Mouse (Mus musculus) lung, embryonic 15.5 days (tissue): ENCODE measurements around the gene Rundc3a. TPM values are rescaled to one million over a fixed set of nuclear protein-coding genes. Genes with fewer than 3 reads are reported as not detected.

Experiments
- ATAC-seq: fragments of 200-750 bp; cut with Nextera tagmentation; 2 replicates; pipeline ENCODE4 v1.8.0; 2017; ENCODE audit warnings: moderate number of reproducible peaks, borderline replicate concordance; ENCODE audit not compliant: low FRiP score, low TSS enrichment; ENCODE audit errors: extremely low read depth
- H3K27ac ChIP-seq: fragments of 300-500 bp; sonication (generic); 2 replicates; pipeline ENCODE4 v1.5.1; 2015; ENCODE audit warnings: moderate library complexity, mild to moderate bottlenecking, inconsistent platforms
- H3K27me3 ChIP-seq: fragments of 300-500 bp; sonication (generic); 2 replicates; pipeline ENCODE4 v1.6.1; 2015; ENCODE audit warnings: inconsistent platforms
- H3K36me3 ChIP-seq: fragments of 300-500 bp; sonication (generic); 2 replicates; pipeline ENCODE4 v1.6.1; 2015; ENCODE audit warnings: inconsistent platforms
- H3K4me1 ChIP-seq: fragments of 300-500 bp; sonication (generic); 2 replicates; pipeline ENCODE4 v1.6.1; 2015; ENCODE audit warnings: inconsistent platforms
- H3K4me2 ChIP-seq: fragments of 300-500 bp; sonication (generic); 2 replicates; pipeline ENCODE4 v1.6.1; 2015; ENCODE audit warnings: inconsistent platforms, mild to moderate bottlenecking, moderate library complexity
- H3K4me3 ChIP-seq: fragments of 300-500 bp; sonication (generic); 2 replicates; pipeline ENCODE4 v1.5.1; 2015; ENCODE audit warnings: mild to moderate bottlenecking, inconsistent platforms
- H3K9ac ChIP-seq: fragments of 300-500 bp; sonication (generic); 2 replicates; pipeline ENCODE4 v1.6.1; 2015; ENCODE audit warnings: inconsistent platforms
- H3K9me3 ChIP-seq: fragments of 300-500 bp; sonication (generic); 2 replicates; pipeline ENCODE4 v1.6.1; 2016; ENCODE audit warnings: inconsistent platforms
- WGBS: fragments of 180-500 bp; shearing (Covaris S2); methylation state at CpG from one replicate; pipeline ENCODE4 v1.1.7; 2015; 5-methylcytosine and 5-hydroxymethylcytosine counted together
- polyA plus RNA-seq: library from polyadenylated mRNA; unstranded; fragments of >200 nt; fragmentation: Nextera tagmentation; extraction: Ambion mirVana; gene quantifications from 2 replicates; pipeline ENCODE4 v1.2.1, GENCODE M21; 2015

Gene Rundc3a
- polyA plus RNA-seq, 1 experiment from 2014 or later: 2.0 TPM

- H3K4me1 ChIP-seq: peaks cover 49% of the 10 kb centered on the region
- no peaks in the 10 kb centered on the region for H3K9me3 ChIP-seq
- no peak overlapping the region for H3K9ac ChIP-seq
- no peak overlapping the region for H3K4me2 ChIP-seq
- H3K27me3 ChIP-seq: 0 out of 2 replicates have a peak, but pooled peaks cover 8% of the 10 kb centered on the region
- H3K4me3 ChIP-seq: no peak overlapping the region
- peaks cover 45% of the 10 kb centered on the region for H3K36me3 ChIP-seq
- H3K27ac ChIP-seq: no peak overlapping the region
- no peak for ATAC-seq
- WGBS: 90% methylated on average over 6 of the region's 6 CpGs
These were observed 48.9 kb downstream of the Rundc3a start for GRCm38 (mm10) chr11:102442089-102442488.

- H3K36me3 ChIP-seq: peaks cover 37% of the 10 kb centered on the region
- no peak overlapping the region for H3K4me3 ChIP-seq
- WGBS: 68% methylated on average over 11 of the region's 12 CpGs
- no peak overlapping the region for H3K9ac ChIP-seq
- H3K27me3 ChIP-seq: 0 out of 2 replicates have a peak, but pooled peaks cover 8% of the 10 kb centered on the region
- H3K4me2 ChIP-seq: no peak overlapping the region
- no peaks in the 10 kb centered on the region for H3K9me3 ChIP-seq
- peaks cover 44% of the 10 kb centered on the region for H3K4me1 ChIP-seq
- H3K27ac ChIP-seq: no peak overlapping the region
- no peak for ATAC-seq
These were observed 50.5 kb downstream of the Rundc3a start for GRCm38 (mm10) chr11:102443740-102444139.

- no peak for ATAC-seq
- peaks cover 31% of the 10 kb centered on the region for H3K36me3 ChIP-seq
- WGBS: 72% methylated on average over 3 of the region's 3 CpGs
- no peak overlapping the region for H3K4me3 ChIP-seq
- H3K27ac ChIP-seq: no peak overlapping the region
- no peaks in the 10 kb centered on the region for H3K9me3 ChIP-seq
- H3K4me1 ChIP-seq: peaks cover 49% of the 10 kb centered on the region
- H3K4me2 ChIP-seq: no peak overlapping the region
- H3K9ac ChIP-seq: no peak overlapping the region
- peaks cover 5% of the 10 kb centered on the region; the same call in 1 of the 2 replicates for H3K27me3 ChIP-seq
These were observed 51.1 kb downstream of the Rundc3a start for GRCm38 (mm10) chr11:102444321-102444720.

- WGBS: 13% methylated on average over 6 of the region's 6 CpGs
- no peak for ATAC-seq
- Histone ChIP-seq H3K9ac (no peak overlapping the region), H3K36me3 (peaks cover 26% of the 10 kb centered on the region), H3K4me2 (peak overlapping the region; percentile 91), H3K4me3 (no peak overlapping the region), H3K9me3 (no peaks in the 10 kb centered on the region), H3K27me3 (peaks cover under 1% of the 10 kb centered on the region; the same call in 1 of the 2 replicates), H3K27ac (peak overlapping the region; percentile 92; the same call in 1 of the 2 replicates), H3K4me1 (peaks cover 53% of the 10 kb centered on the region)
These were observed 51.6 kb downstream of the Rundc3a start for GRCm38 (mm10) chr11:102444781-102445180.

GRCm38 (mm10) chr11:102445264-102445890 is 52.2 kb downstream of the Rundc3a start:
- H3K4me3 ChIP-seq: peak overlapping the region; percentile 96
- peaks cover 56% of the 10 kb centered on the region for H3K4me1 ChIP-seq

GRCm38 (mm10) chr11:102445891-102446361 is 52.7 kb downstream of the Rundc3a start:
- peak overlapping the region; percentile 96 for H3K4me3 ChIP-seq
- WGBS: 15% methylated on average over 7 of the region's 7 CpGs
- peak overlapping the region; percentile 92 for H3K27ac ChIP-seq
- ATAC-seq: peak; percentile 45
- peaks cover 17% of the 10 kb centered on the region for H3K36me3 ChIP-seq
- H3K27me3 ChIP-seq: no peaks in the 10 kb centered on the region; the same call in 1 of the 2 replicates
- peak overlapping the region; percentile 91 for H3K4me2 ChIP-seq
- H3K9me3 ChIP-seq: no peaks in the 10 kb centered on the region
- H3K9ac ChIP-seq: peak overlapping the region; percentile 98; the same call in 1 of the 2 replicates
- H3K4me1 ChIP-seq: peaks cover 56% of the 10 kb centered on the region

More at GRCm38 (mm10) chr11:102445264-102445890, 52.2 kb downstream of the Rundc3a start:
- no peaks in the 10 kb centered on the region for H3K9me3 ChIP-seq
- 0 out of 2 replicates have a peak overlapping the region, but pooled peaks have one; percentile 17 for H3K9ac ChIP-seq
- H3K27me3 ChIP-seq: no peaks in the 10 kb centered on the region; the same call in 1 of the 2 replicates
- peak overlapping the region; percentile 91 for H3K4me2 ChIP-seq
- WGBS: 16% methylated on average over 10 of the region's 10 CpGs
- peak overlapping the region; percentile 92 for H3K27ac ChIP-seq
- H3K36me3 ChIP-seq: peaks cover 20% of the 10 kb centered on the region
- peak; percentile 20; the same call in 1 of the 2 replicates for ATAC-seq

GRCm38 (mm10) chr11:102446581-102447461 is 53.6 kb downstream of the Rundc3a start:
- H3K4me1 ChIP-seq: peaks cover 56% of the 10 kb centered on the region
- peak overlapping the region; percentile 96 for H3K4me3 ChIP-seq
- under 1% methylated on average over 42 of the region's 49 CpGs for WGBS
- no peaks in the 10 kb centered on the region; the same call in 1 of the 2 replicates for H3K27me3 ChIP-seq
- peaks cover 9% of the 10 kb centered on the region for H3K36me3 ChIP-seq
- H3K9me3 ChIP-seq: no peaks in the 10 kb centered on the region
- peak overlapping the region; percentile 92 for H3K27ac ChIP-seq
- ATAC-seq: peak; percentile 35
- H3K9ac ChIP-seq: peak overlapping the region; percentile 98
- peak overlapping the region; percentile 91 for H3K4me2 ChIP-seq

- Histone ChIP-seq H3K27ac (peak within 1 kb of the TSS; percentile 92), H3K36me3 (peaks cover 4% of the 10 kb centered on the region), H3K9me3 (no peaks in the 10 kb centered on the region), H3K27me3 (no peaks in the 10 kb centered on the region; the same call in 1 of the 2 replicates), H3K9ac (peak within 1 kb of the TSS; percentile 98), H3K4me3 (peak within 1 kb of the TSS; percentile 96), H3K4me2 (peak within 1 kb of the TSS; percentile 91), H3K4me1 (peaks cover 56% of the 10 kb centered on the region)
- ATAC-seq: peak; percentile 63; the same call in 1 of the 2 replicates
- WGBS: under 1% methylated on average over 40 of the region's 40 CpGs
These were observed 54.3 kb downstream of the Rundc3a start, which contains the start of gene Fam171a2 for GRCm38 (mm10) chr11:102447497-102447896. Gene Fam171a2, minus strand, starts transcription at chr11:102447682.

GRCm38 (mm10) chr11:102448327-102448726 is 55.1 kb downstream of the Rundc3a start:
- no peaks in the 10 kb centered on the region; the same call in 1 of the 2 replicates for H3K27me3 ChIP-seq
- H3K4me3 ChIP-seq: no peak overlapping the region
- no peak for ATAC-seq
- H3K27ac ChIP-seq: no peak overlapping the region
- peaks cover 61% of the 10 kb centered on the region for H3K4me1 ChIP-seq
- WGBS: 18% methylated on average over 8 of the region's 8 CpGs
- no peak overlapping the region for H3K4me2 ChIP-seq
- H3K9me3 ChIP-seq: no peaks in the 10 kb centered on the region
- no peak overlapping the region for H3K9ac ChIP-seq
- H3K36me3 ChIP-seq: no peaks in the 10 kb centered on the region

- ATAC-seq: no peak
- Histone ChIP-seq H3K36me3 (no peaks in the 10 kb centered on the region), H3K27ac (no peak overlapping the region), H3K27me3 (no peaks in the 10 kb centered on the region; the same call in 1 of the 2 replicates), H3K4me3 (no peak overlapping the region), H3K4me1 (peaks cover 58% of the 10 kb centered on the region), H3K9ac (no peak overlapping the region), H3K9me3 (no peaks in the 10 kb centered on the region), H3K4me2 (no peak overlapping the region)
- 36% methylated on average over 17 of the region's 17 CpGs for WGBS
These were observed 56.1 kb downstream of the Rundc3a start for GRCm38 (mm10) chr11:102449043-102450008.
